ENCODE assay signal across 8 mouse cellular contexts in the genomic region with DNA sequence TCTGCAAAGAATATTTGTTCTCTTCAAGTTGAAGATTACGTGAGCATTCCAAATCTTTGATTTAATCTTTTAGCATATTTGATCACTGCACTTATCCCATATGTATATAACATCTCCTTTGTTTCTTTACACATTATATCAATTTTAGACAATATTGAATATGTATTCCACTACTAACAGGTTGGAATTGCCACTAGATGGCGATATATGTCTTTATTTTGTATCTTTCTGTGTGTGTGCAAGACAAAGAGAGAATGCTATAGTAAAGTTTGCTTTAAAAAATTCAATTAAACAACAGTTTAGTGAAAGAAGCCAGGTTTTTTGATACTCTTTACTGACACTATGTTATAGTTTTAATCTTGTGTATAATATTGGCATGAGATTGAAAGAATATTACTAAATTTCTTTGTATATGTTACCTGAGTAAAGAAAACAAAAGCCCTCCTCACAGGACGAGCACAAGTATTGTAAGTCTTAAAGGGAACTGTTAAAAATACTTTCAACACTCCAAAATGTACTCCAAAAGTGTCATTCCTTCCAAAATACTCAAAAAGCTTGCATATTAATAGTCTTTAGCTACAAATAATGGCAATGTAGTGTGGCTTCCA. TPM values are rescaled to one million over a fixed set of nuclear protein-coding genes. Genes with fewer than 3 reads are reported as not detected.
DNase-seq lines count a peak whose midpoint lies in the region; ATAC-seq and TF ChIP-seq lines count a peak whose summit lies in the region.

No protein-coding gene starts in this region.

- H3K9ac ChIP-seq in ES-Bruce4 (ENCODE audit: low read depth, poor library complexity, severe bottlenecking): no peak overlapping the region
- H3K9ac ChIP-seq in heart, embryonic 11.5 days (ENCODE audit: low read depth, low read length): no peak overlapping the region

- no peak for TF ChIP-seq POLR2A in kidney, adult 2 months (IDR thresholded peaks at IDR 0.05; ENCODE audit: low read depth, low read length)
- no peak for TF ChIP-seq POLR2A in ES-Bruce4 (IDR thresholded peaks at IDR 0.05; ENCODE audit: insufficient read depth, low read length)

- no peak overlapping the region for H3K4me3 ChIP-seq in kidney, adult 2 months (ENCODE audit: insufficient read depth, low read depth, low read length)
- H3K4me3 ChIP-seq in ES-Bruce4 (ENCODE audit: low read depth, low read length): no peak overlapping the region
- H3K4me3 ChIP-seq in heart, embryonic 11.5 days (ENCODE audit: low read depth, low read length): no peak overlapping the region

- peak; percentile 43 for DNase-seq in kidney, adult 2 months
- DNase-seq in kidney, postnatal 4 days: no peak
- peak; percentile 72 for DNase-seq in embryo, embryonic 10 days (ENCODE audit: low spot score)
- no peak for DNase-seq in T-cell, adult 2 months (ENCODE audit: low spot score)
- no peak for DNase-seq in spleen, adult 12 weeks (ENCODE audit: low spot score)

- no peak for TF ChIP-seq EP300 in ES-Bruce4 (IDR thresholded peaks at IDR 0.05; ENCODE audit: insufficient read depth, low read depth, low read length)

- WGBS in kidney, adult 2 months: 43% methylated on average over 3 of the region's 3 CpGs
- WGBS in heart, embryonic 11.5 days (ENCODE audit: insufficient replicate concordance): 40% methylated on average over 3 of the region's 3 CpGs

- no peaks in the 10 kb centered on the region; the same call in 1 of the 2 replicates for H3K9me3 ChIP-seq in ES-Bruce4 (replicated peaks; ENCODE audit: control insufficient read depth, insufficient read depth, low read length, poor library complexity, severe bottlenecking)
- H3K9me3 ChIP-seq in heart, embryonic 11.5 days (replicated peaks; ENCODE audit: control insufficient read depth, low read length): no peaks in the 10 kb centered on the region

- ATAC-seq in megakaryocyte progenitor cell, adult 5-6 weeks (replicated peaks; ENCODE audit: poor library complexity): peak; percentile 60; the same call in 1 of the 2 replicates
- ATAC-seq in heart, embryonic 11.5 days (replicated peaks; ENCODE audit: insufficient number of reproducible peaks, low FRiP score, low TSS enrichment): no peak

- H3K4me2 ChIP-seq in heart, embryonic 11.5 days: no peak overlapping the region

- no peak overlapping the region for H3K27ac ChIP-seq in kidney, adult 2 months (ENCODE audit: insufficient read depth, low read depth, low read length)
- no peak overlapping the region for H3K27ac ChIP-seq in ES-Bruce4 (ENCODE audit: insufficient read depth, low read length)
- no peak overlapping the region for H3K27ac ChIP-seq in heart, embryonic 11.5 days (ENCODE audit: low read depth, low read length)

- TF ChIP-seq CTCF in kidney, adult 2 months (conservative IDR thresholded peaks at IDR 0.05; ENCODE audit: insufficient read depth, insufficient read length, low read depth, low read length): no peak
- peak; percentile 6 for TF ChIP-seq CTCF in ES-Bruce4 (IDR thresholded peaks at IDR 0.05; ENCODE audit: low read depth, low read length)

- H3K36me3 ChIP-seq in kidney, adult 2 months (ENCODE audit: control insufficient read depth, insufficient read depth, low read length): no peaks in the 10 kb centered on the region
- no peaks in the 10 kb centered on the region for H3K36me3 ChIP-seq in ES-Bruce4 (ENCODE audit: control insufficient read depth, insufficient read depth, low read length, poor library complexity, severe bottlenecking)
- H3K36me3 ChIP-seq in heart, embryonic 11.5 days (ENCODE audit: control insufficient read depth, insufficient read depth, low read length): no peaks in the 10 kb centered on the region

- H3K4me1 ChIP-seq in kidney, adult 2 months (ENCODE audit: control insufficient read depth, insufficient read depth, low read length): no peaks in the 10 kb centered on the region
- H3K4me1 ChIP-seq in ES-Bruce4 (ENCODE audit: control insufficient read depth, insufficient read depth, low read length): peaks cover 1% of the 10 kb centered on the region
- H3K4me1 ChIP-seq in heart, embryonic 11.5 days (ENCODE audit: control insufficient read depth, insufficient read depth, low read length): no peaks in the 10 kb centered on the region

- H3K27me3 ChIP-seq in kidney, adult 2 months (replicated peaks; ENCODE audit: control insufficient read depth, insufficient read depth, low read length): no peaks in the 10 kb centered on the region
- no peaks in the 10 kb centered on the region for H3K27me3 ChIP-seq in ES-Bruce4 (ENCODE audit: control insufficient read depth, insufficient read depth, low read length, poor library complexity, severe bottlenecking)
- no peaks in the 10 kb centered on the region for H3K27me3 ChIP-seq in heart, embryonic 11.5 days (ENCODE audit: control insufficient read depth, insufficient read depth, low read length)

RNA-seq across cellular contexts. Expression of a gene that starts 42.7 kb away (rescaled TPM):
- polyA plus RNA-seq in kidney, adult 2 months (2012; rRNA removed): not detected in 2 replicates
- not detected in 2 replicates for polyA plus RNA-seq in ES-Bruce4 (2011; ENCODE audit: insufficient read depth, insufficient read length, low read depth, missing spikeins)
- not detected in 2 replicates for total RNA-seq in megakaryocyte progenitor cell, adult 5-6 weeks (2015)
- not detected in 2 replicates for total RNA-seq in megakaryocyte progenitor cell, adult 5-6 weeks (2017)
- not detected in 2 replicates for polyA plus RNA-seq in heart, embryonic 11.5 days (2014; fragmentation: Nextera tagmentation; extraction: Ambion mirVana)

Comparison
In these comparisons a context has a peak if more than half of its experiments do, and no peak if none do; other contexts are left out.
1. DNase-seq: peak in kidney, adult 2 months (single experiment) and embryo, embryonic 10 days (single experiment); none in kidney, postnatal 4 days (0 of 2), T-cell, adult 2 months (single experiment) and spleen, adult 12 weeks (single experiment).